Mouse (Mus musculus) c-Kit-negative CD71-positive TER-119-positive erythroid progenitor cells, embryonic 14.5 days (primary cell): ENCODE measurements at regions not wholly inside any gene's neighbourhood (a gene's known extent, or its start where the extent isn't known, plus 50 kb on each side); places are given as distances from the start of the nearest gene placed in this dataset.

Source experiments
- DNase-seq: peaks from one replicate; pipeline ENCODE4 v3.0.0-alpha.2; 2013; ENCODE audit warnings: low read depth, low spot score

DNA sequence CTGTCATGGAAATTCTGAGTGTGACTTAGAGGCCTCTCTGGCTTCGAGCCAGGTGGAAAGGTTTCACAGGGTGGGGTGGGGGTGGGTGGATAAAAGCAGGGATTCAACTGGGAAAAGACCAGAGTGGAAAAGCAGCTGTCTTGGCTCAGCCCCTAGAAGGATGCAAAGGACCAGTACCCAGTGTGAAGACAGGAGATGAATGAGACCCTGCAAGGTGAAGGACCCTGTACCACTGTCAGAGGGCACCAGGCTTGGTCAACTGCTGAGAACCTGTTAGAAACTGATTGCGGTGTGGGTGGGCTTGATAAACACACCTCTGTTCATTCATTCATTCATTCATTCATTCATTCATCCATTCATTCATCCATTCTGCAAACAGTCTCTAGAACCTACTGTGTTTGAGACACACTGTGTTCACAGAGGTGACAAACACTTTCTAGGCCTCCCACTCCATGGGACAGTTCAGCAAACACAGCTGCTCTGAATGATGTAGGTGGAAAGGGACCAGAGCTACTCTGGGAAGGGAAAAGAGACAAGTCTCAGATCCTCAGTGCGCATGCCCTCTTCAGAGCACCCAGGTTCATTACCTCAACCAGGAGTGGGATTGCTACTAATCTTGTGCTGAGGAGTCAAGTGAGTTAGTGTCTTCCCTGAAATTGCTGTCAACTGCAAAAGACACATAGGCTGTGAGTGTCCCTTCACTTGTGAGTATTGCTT lies 100.4 kb upstream of the Sesn3 start:
- DNase-seq = no peak

GRCm38 (mm10) chr9:14175041-14175881 lies 99.6 kb upstream of the Sesn3 start:
- DNase-seq = no peak

DNA sequence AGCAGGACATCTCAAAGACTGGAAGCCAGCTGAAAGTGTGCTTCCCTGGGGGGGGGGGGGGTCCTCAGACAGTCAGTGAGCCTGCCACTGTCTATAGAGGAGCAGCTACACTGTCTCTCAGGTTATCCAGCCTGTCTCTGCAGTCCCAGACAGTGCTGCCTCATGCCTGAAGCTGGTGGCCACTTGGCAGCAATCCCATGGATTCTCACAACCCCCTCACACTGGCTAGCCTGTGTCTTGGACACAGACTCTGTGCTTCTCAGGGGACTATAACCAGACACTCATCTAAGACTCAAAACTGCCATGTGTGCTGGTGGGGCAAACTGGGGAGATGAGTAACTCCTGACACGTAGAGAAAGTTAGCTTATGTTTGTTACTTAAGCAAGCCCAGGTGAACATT lies 95.1 kb upstream of the Sesn3 start:
- no peak for DNase-seq

- DNase-seq = no peak
These were observed 90.6 kb upstream of the Sesn3 start for GRCm38 (mm10) chr9:14184261-14184660.

DNA sequence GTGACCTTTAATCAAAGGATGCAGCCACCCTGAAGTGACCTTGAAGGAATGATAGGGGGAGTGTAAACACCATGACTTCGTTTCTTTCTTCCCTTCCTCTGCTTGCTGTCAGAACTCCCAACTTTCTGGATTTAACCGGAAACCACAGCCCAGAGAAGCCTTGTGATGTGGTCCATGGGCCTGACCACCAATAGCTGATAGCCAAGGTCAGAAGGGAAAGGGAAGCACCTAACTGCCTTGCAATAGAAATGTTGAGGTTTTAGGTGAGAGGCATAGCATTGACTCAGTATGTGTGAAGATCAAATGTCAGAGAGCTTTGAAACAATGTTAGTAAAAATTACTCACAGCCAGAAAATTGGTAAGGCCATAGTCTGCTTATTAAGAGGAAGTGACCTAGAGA lies 89.2 kb upstream of the Sesn3 start:
- DNase-seq = no peak

DNA sequence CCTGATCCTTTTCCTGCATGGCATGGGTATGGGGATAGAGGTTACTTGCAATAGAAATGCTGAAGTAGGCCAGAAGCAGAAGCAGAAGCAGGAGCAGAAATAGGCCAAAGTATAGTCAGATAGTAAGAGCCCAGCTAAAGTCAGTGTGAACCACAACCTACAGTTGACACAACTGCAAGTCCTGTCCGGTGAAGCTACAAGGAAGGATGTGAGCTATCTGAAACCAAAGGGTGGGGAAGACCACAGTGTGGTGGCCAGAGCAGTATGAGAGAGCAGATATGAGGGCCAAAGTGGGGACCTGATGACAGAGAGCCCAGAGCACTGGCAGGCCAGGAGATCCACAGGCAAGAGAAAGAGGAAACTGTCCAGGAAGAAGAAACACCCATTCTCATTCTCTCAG lies 87.1 kb upstream of the Sesn3 start:
- no peak for DNase-seq

DNA sequence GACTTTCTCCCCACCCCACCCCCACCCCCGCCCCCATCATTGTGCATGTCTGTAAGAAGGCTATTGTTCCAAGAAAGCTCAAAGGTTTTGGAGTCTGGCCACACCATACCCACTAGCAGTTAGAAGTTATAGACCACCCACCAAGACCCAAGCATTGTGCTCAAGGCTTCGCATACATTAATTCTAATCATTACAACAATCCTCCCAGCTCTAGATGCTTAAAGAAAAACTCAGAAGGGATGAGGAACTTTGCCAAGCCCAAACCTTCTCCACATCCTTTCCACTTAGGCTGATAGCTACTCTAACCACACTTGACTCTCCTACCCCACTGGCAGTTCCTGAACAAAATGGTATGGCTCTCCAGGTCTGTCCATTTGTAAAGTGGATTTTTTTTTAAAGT lies 86.4 kb upstream of the Sesn3 start:
- DNase-seq = no peak

GRCm38 (mm10) chr9:14190660-14191059 lies 84.2 kb upstream of the Sesn3 start:
- no peak for DNase-seq

GRCm38 (mm10) chr9:14194748-14195147 lies 80.1 kb upstream of the Sesn3 start:
- DNase-seq = no peak

DNA sequence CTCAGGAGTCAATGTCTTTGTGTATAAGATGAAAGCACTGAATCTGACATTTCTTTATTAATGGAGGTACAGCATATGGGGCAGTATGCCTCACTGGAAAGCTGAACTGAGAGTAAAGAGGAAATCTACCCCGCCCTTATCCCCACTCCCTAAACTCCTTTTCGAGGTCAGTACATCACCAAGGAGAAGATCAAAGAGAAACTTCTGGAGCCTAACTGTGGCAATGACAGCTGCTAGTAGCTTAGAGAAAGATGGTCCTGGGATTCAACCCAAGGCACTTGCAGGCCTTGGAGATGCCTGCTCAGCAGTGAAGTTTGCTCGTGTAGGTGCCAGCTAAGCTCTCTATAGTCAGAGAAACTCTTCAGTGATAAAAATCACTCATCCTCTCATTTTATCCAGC lies 75.8 kb upstream of the Sesn3 start:
- DNase-seq = no peak

DNA sequence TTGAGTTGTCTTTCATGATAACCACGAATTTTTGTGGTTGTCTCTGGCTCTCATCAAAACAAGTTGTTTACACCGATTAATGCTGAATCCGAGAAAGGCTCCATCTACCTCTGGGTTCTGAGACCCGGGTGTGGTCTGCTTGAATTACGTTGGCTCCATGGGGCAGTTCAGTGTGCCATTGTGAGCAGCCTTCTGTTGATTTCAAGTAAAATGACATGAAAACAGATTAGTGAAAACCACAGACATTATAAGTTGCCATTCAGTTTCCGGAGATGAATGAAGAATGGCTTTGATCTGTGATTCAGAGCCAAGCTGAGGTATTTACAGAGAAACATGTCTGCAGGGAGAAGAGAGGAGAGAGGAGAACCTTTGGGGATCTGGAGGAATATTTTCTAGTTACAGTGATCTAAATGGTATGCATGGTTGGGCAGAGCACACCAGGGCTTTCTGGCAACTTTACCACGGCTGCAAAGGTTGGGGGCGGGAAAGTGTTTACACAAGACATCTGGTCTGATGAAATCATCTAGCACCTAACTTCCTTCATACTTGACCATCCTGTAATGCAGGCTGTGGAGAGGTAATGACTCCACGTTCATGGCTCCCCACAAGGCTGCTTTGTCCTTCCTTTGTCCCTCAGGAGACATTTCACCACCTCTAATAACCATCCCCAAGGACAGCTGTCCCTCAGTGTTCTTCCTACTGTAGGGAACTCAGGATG lies 74.7 kb upstream of the Sesn3 start:
- no peak for DNase-seq

- no peak for DNase-seq
These were observed 74.0 kb upstream of the Sesn3 start for GRCm38 (mm10) chr9:14200852-14201251.

GRCm38 (mm10) chr9:14202551-14203306 lies 72.1 kb upstream of the Sesn3 start:
- DNase-seq = no peak

DNA sequence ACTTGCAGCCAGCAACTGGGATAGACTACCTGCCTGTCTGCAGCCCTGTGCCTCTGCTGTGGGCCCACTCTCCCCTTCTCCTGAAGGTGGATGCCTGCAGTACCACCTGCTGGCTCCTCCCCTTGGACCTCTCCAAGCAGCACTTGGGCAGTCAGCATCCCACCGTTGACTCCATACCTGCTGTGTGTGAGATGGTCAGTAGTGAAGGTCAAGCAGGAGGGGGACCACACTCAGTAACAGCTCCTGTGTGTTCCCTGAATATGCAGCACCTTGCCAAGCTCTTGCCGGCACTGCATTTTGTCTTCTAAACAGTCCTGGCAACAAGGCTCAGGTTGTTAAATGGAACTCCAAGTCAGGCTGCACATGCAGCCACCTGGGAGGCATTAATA lies 71.6 kb upstream of the Sesn3 start:
- no peak for DNase-seq

GRCm38 (mm10) chr9:14203768-14204416 lies 71.0 kb upstream of the Sesn3 start:
- DNase-seq = no peak

DNA sequence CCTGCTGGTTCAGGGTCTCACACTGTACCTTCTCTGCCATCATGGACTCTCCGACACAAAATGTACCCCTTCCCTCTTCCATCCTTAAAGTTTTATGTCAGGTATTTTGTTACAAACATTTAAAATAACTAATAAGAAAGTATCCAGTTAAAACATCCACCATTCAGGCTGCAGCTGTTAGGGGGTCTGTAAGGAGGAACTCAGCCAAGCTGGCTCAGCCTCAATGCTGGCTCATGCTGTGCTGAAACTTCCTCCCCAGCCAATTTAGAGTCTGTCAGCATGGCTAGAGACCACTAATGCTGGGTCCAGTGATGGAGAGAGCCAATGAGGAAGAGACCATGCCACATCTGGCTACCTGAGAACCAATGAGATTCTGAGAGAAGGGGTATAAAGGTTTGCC lies 70.0 kb upstream of the Sesn3 start:
- no peak for DNase-seq

DNA sequence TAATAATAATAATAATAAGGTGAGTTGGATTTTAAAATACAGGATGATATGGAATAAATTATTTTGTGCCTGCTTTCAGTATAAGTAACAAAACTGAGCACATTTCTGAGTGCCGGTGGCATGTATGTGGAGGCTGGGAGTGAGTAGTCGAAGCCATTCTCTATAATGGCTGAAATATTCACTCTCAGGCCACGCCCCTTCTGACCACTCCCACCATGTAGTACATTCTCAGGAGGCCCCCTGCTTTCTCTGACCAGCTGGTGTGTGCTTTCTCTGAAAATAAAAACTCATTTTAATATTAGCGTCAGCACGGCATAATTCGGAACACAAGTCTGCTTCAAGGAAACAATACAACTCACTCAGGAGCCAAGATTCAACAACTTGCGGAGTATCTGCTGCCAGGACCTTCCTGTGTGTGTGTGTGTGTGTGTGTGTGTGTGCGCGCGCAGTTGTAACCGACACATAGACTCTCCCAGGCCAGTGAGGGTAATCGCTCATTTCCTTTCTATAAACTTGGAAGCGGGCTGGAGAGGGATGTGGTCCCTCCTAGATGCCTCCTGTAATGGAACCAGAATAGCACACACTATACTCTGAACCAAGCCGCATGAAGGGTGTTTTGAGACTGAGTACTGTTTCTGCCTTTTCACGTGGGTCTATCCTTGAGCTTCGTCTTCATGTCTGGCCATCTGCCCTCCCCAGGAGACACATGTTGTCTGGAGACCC lies 67.9 kb upstream of the Sesn3 start:
- no peak for DNase-seq

DNA sequence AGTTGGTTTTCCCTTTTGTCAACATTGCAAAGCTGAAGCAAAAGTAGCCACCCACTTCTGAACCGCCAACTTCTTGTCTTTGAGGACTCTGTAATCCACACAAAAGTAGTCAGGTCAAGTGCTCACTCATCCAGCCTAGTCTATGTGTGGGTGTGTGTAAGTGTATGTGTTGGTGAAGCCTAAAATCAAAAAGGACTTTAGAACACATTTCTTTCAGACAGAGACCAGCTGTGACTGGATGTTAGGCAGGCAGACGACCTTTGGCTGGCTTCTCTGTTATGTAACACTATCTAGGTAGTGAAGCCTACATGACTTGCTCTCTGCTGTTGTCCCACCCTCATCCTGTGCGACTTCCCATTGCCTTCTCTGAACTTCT lies 67.3 kb upstream of the Sesn3 start:
- DNase-seq = no peak

- no peak for DNase-seq
These were observed 61.6 kb upstream of the Sesn3 start for GRCm38 (mm10) chr9:14213283-14213682.

GRCm38 (mm10) chr9:14215171-14215782 lies 59.6 kb upstream of the Sesn3 start:
- no peak for DNase-seq
